Mouse (Mus musculus): ENCODE data around the gene Itga10.
A peak's percentile ranks its signal among the peaks of the same experiment; 100 is the strongest.

DNA sequence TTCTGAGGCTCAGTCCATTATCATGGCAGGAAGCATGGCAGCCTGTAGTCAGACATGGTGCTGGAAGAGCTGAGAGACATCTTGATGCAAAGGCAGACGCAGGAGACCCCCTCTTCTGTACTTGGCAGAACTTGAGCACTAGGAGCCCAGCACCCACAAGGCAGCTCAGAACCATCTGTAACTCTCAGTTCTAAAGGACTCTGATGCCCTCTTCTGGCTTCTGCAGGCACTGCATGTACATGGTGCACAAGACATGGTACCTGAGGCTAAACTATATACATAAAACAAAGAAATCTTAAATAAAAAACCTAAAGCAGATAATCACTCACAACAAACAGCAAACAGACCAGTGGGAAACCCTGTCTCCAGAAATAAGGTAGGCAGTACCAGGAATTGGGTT is 6.2 kb upstream of the Itga10 start:
- TF ChIP-seq POLR2A (IDR thresholded peaks at IDR 0.05; ENCODE audit: borderline replicate concordance, low read depth, low read length) (no peak), CTCF (IDR thresholded peaks at IDR 0.05; ENCODE audit: low read depth, low read length) (peak; percentile 57)

Data from bone marrow macrophage, adult 2 months (primary cell).